Mouse (Mus musculus) cerebral cortex, adult 2 months (tissue): ENCODE results near the gene Fam189a1.

ENCODE experiments used
- WGBS: fragments of 180-500 bp; shearing (Covaris S2); methylation state at CpG from one replicate; pipeline ENCODE4 v1.1.7; 2018; 5-methylcytosine and 5-hydroxymethylcytosine counted together

Gene Fam189a1

GRCm38 (mm10) chr7:65044280-65044679, 112.1 kb downstream of the Fam189a1 start:
- WGBS: 68% methylated on average over 6 of the region's 6 CpGs

DNA sequence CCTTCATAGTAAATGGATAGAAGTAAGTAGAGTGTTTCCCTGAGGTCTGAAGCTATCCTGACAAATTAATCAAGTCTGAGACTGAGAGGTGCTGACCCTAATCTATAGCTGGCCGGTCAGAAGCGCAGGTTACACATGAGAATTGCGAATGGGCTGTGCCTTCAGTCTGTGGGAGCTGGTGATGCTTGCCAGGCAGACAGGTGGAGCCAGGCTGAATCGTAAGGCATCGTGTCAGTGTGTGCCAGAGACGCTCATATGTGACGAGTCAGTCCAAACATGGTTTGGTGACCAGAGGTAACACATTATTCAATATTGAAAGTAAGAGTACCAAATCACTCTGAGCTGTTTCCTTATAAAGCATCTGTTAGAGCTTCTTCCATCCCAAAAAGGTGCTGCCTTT, 115.3 kb downstream of the Fam189a1 start:
- 94% methylated on average over 7 of the region's 7 CpGs for WGBS

DNA sequence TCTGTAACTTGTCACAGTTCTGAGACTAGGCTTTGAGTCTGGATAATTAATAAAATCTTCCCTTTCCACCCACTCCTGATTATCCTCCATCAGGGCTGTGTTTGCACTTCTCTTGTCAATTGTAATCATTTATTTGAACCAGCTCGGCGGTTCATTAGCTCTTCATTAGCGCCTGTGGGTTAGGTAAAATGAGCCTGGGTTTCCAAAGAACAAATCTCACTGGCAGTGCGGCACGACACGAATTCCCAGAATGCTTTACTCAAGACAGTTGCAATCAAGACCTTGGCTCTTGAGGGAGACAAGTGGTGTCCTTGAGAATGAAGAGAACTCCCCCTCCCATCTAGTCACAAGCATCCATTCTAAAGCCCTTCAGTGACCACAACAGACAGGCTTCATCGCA, 124.6 kb downstream of the Fam189a1 start:
- WGBS: 57% methylated on average over 7 of the region's 7 CpGs

DNA sequence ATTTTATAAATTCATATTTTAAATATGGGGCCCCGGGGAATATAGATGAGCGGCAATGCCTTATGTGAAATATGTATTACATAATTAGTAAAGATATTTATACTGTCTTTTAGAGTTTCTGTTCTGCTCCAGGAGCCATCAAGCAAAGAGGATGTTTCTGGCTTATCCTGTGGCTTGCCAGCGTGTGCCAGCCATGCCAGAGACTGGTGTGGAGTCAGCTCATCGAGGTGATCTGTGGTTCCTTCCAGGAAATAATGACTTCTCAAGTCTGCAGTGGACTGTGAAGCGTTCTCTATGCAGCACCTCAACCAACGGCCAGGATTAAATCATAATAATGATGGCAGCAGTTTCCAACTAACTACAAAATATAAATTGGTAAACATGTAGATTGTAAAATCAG, 125.2 kb downstream of the Fam189a1 start:
- 75% methylated on average over 6 of the region's 6 CpGs for WGBS

GRCm38 (mm10) chr7:65029985-65030384, 126.4 kb downstream of the Fam189a1 start:
- WGBS: 93% methylated on average over 16 of the region's 16 CpGs

DNA sequence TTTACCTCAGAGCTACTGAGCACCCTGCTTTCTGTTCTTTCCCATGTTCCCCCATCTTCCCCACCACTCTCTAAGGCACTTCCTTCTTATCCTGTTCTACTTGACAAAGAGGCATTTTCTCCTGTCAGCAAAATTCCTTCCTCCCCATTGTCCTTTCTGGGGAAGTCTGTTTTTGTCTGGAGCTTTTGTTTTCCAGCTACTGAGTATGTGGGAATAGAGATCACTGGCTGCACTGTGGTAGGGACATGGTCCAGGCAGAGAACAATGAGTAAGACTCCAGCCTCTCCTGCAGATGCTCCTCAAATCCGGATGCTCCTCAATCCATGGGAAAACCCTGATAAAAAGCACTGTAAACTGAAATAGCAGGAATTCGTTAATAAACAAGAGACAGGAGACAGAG, 135.1 kb downstream of the Fam189a1 start:
- 47% methylated on average over 2 of the region's 2 CpGs for WGBS

- 54% methylated on average over 8 of the region's 8 CpGs for WGBS
Observed at GRCm38 (mm10) chr7:65018036-65018679, 138.2 kb downstream of the Fam189a1 start.

GRCm38 (mm10) chr7:65017348-65017747, 139.0 kb downstream of the Fam189a1 start:
- 71% methylated on average over 5 of the region's 5 CpGs for WGBS

DNA sequence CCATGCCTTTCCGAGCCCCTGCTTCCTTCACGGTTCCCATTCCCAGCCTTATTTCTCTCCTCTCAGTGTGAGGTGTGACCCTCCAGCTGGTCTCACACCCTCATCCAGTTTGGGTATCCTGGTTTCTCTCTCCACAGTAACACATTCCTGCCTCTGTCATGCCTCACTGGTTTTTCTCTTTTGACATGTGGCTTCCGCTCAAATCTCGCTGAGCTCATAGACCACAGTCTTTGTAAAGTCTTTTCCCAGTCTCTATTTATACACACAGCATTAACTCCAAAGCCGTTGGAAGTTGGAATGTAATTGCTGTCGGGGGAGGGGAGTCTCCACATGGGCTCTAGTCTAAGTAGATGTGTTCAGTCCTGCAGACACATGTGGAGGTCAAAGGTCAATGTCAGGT, 145.2 kb downstream of the Fam189a1 start:
- whole genome bisulfite sequencing: 36% methylated on average over 6 of the region's 6 CpGs

GRCm38 (mm10) chr7:65010275-65010674, 146.1 kb downstream of the Fam189a1 start:
- WGBS: 52% methylated on average over 6 of the region's 6 CpGs

- WGBS: 77% methylated on average over 2 of the region's 2 CpGs
Observed at GRCm38 (mm10) chr7:65005731-65006130, 150.6 kb downstream of the Fam189a1 start.

GRCm38 (mm10) chr7:64999718-65000214, 156.6 kb downstream of the Fam189a1 start:
- WGBS: 40% methylated on average over 4 of the region's 4 CpGs

DNA sequence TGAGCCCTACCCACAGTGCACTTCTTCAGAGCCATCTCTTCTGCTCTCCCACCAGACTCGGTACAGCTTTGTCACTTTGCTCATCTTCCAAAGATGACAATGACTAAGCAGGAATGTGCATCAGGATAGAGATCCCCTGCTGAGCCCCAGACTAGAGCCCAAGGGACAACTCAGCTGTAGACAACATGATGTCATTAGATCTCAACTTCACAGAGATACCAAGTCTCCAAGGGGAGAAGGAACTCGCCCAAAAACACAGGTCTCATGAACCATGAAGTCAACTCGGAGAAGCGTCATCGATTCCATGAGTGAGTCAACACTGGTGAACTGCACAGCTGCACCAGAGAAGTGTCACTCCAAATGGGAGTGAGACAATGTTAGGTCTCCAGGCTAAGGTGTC, 158.6 kb downstream of the Fam189a1 start:
- 83% methylated on average over 5 of the region's 5 CpGs for WGBS

DNA sequence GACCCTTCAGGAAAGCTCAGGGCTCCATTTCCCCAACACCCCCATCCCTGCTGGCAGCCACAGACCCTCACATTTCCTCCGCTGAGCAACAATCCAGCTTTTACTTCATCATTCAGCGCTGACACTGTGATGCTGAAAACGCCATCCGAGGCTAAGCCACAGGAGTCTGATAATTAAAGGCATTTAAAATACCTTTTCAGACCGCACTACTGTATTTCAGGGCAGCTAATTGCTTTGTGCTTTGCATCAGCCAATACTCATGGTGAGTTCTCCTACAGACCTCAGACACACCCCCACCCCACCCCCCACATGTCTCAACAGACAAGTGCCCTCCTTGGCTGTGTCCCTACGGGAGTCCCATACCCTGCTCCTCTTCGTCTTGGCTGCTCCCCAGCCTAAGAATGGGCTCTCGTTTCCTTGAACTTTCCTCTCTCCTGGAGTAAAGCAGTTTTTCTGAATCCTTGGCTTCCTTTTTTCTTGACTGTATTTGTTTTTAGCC, 160.4 kb downstream of the Fam189a1 start:
- WGBS: 59% methylated on average over 8 of the region's 8 CpGs

GRCm38 (mm10) chr7:64989406-64989805, 167.0 kb downstream of the Fam189a1 start:
- WGBS: 80% methylated on average over 4 of the region's 4 CpGs

DNA sequence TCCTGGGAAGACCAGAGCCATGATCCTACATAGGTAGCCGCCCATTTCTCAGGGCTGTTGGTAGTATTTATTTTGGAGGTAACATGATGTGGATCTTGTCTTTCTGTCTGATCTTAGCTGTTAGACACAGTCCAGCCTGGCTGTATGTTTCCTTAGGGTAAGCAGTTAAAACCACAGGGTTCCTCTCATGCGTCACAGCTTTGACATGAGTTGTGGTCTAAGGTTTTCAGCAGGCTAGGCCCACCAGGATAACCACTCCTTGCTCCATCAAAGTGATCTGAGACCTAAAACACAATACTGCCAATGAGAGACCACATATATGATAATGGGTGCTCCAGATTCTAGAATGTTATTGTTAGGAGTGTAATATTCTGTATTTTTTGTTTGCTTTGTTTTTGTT, 168.4 kb downstream of the Fam189a1 start:
- WGBS: 88% methylated on average over 2 of the region's 2 CpGs

DNA sequence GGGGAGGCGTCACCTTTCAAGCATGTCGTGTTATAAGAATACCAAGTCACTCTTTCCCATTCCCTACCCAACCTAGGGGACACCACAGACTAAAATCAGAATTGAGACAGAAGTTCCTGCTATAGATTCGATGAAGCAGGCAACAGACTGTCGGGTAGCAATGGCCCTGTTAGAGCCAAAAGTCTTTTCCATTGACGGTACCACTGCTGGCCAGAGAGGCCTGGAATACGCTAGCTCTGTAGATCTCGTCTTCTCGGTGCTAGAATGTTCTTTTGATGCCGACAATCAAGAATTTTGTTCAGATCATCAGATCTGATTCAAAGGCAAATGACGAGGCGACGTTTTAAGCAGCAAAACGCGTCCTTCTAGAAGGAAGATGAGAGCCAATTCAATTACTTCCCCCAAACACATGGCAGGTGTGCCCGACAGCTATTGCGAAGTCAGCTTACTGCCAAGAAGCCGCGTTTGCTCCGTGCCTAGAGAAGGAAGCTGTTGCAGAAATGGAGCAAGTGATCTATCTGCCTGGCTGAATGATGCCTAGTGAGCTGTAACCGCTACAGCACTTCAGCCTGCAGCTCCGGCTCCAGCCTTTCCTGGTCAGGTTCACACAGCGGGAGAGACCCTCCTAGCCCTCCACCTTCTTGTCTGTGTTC, 171.8 kb downstream of the Fam189a1 start:
- WGBS: 52% methylated on average over 22 of the region's 22 CpGs

GRCm38 (mm10) chr7:64981511-64982235, 174.7 kb downstream of the Fam189a1 start:
- WGBS: 62% methylated on average over 2 of the region's 2 CpGs

DNA sequence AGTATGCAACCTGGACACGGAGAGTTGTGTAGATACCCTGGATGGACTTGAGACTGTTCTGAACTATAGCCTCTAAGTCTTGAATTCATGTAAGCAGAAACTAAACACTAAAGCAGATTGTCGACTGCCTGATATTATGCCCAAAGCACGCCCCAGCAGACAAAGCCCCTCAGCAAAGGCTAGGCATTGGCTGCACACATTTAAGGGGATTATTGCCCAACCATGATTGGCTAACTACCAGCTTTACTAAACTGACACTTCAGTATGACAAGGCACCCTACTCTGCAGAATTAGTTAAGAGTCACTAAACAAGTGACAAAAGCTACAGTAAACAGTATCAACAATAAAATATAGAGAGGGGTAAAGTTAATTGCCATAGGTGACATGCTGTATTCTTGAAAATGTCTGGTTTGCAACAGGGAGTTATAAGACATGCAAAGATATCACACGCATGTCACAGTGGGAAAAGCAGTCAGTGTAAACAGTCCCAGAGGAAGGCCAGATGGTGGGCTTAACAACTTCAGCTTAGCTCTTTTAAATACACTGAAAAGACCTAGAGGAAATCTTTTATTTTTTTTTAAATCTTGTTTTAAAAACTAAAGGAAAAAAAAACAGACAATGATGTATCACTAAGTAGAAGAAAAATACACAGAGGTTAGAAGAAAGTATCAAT, 182.6 kb downstream of the Fam189a1 start:
- 69% methylated on average over 4 of the region's 4 CpGs for WGBS

GRCm38 (mm10) chr7:64962128-64962527, 194.2 kb downstream of the Fam189a1 start:
- 91% methylated on average over 3 of the region's 3 CpGs for WGBS

- WGBS: 30% methylated on average over 6 of the region's 6 CpGs
Observed at GRCm38 (mm10) chr7:64959087-64959486, 197.3 kb downstream of the Fam189a1 start.

- WGBS: 43% methylated on average over 2 of the region's 2 CpGs
Observed at GRCm38 (mm10) chr7:64952181-64952580, 204.2 kb downstream of the Fam189a1 start.
